In the genomic region with DNA sequence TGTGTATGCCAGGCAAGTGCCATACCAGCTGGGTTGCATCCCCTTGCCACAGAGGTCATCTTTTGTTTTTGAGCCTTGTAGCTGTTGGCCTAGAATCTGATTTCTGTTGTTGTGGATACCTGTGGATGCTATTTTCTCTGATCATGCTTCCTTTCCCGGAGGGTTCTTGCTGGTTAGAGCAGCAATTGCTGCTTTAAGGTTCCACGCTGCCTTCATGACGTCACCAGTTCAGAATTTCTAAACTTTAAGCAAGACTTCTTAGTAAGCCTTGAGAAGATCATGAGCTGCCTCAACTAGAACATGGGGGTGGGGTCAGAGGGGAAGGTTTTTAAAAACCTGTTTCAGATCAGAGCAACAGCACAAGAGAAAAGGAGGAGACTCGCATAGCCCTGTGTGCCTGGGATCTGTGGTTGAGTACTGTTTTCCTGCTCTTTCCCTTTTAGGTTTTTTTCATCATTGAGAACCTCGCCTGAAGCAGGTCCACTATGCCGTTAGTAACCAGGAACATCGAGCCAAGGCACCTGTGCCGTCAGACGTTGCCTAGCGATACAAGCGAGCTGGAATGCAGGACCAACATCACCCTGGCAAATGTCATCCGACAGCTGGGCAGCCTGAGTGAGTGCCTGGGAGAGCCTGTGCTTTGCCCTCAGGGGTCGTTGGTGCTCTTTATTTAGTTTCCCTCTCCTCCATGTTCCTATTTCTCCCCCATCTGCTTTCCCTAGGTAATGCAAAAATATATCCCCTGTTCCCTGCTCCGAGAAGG, we compare ENCODE assay signal across 8 mouse cellular contexts. TPM values are rescaled to one million over a fixed set of nuclear protein-coding genes. Genes with fewer than 3 reads are reported as not detected.
DNase-seq lines count a peak whose midpoint lies in the region; TF ChIP-seq lines count a peak whose summit lies in the region.

No protein-coding gene starts in this region.

- H3K27me3 ChIP-seq in heart, adult 2 months (ENCODE audit: control insufficient read depth, insufficient read depth, low read length) = no peaks in the 10 kb centered on the region

- DNase-seq in heart, adult 2 months = no peak
- no peak for DNase-seq in heart, adult 8-10 months (ENCODE audit: low spot score)
- peak; percentile 58 for DNase-seq in thymus, postnatal 25 days
- no peak for DNase-seq in thymus, adult 18-20 months
- DNase-seq in kidney, postnatal 14 days = peak; percentile 49
- peak; percentile 38 for DNase-seq in retina, embryonic 14.5 days (ENCODE audit: low spot score)
- no peak for DNase-seq in urinary bladder, postnatal 4 days (ENCODE audit: low spot score in 2 of 2)
- DNase-seq in urinary bladder, adult 2 months (ENCODE audit: low spot score) = no peak

- H3K4me3 ChIP-seq in heart, adult 2 months = no peak overlapping the region

- intact Hi-C loops in heart, adult 2 months (cut with DNase I) = loop anchor here (2.0 kb wide), 1 partner anchor 45 kb away; a partner anchor contains a TSS

- peak overlapping the region; percentile 55 for H3K9ac ChIP-seq in heart, adult 2 months (ENCODE audit: low read depth, low read length)

- peaks cover 14% of the 10 kb centered on the region for H3K79me2 ChIP-seq in heart, adult 2 months (replicated peaks; ENCODE audit: control insufficient read depth, insufficient read depth, low read length)

- 0 out of 2 replicates have a peak, but pooled peaks have one; percentile 11 for TF ChIP-seq EP300 in heart, adult 2 months (IDR thresholded peaks at IDR 0.05; ENCODE audit: insufficient read depth, low read depth, low read length)

- TF ChIP-seq CTCF in heart, adult 2 months (IDR thresholded peaks at IDR 0.05) = no peak

- WGBS in heart, adult 2 months = 28% methylated on average over 14 of the region's 14 CpGs

- peak overlapping the region; percentile 85 for H3K27ac ChIP-seq in heart, adult 2 months

- H3K4me1 ChIP-seq in heart, adult 2 months (ENCODE audit: control insufficient read depth, insufficient read depth, low read length) = peaks cover 47% of the 10 kb centered on the region

- TF ChIP-seq POLR2A in heart, adult 2 months (IDR thresholded peaks at IDR 0.05; ENCODE audit: insufficient read depth, low read depth, low read length) = no peak

- H3K36me3 ChIP-seq in heart, adult 2 months (ENCODE audit: control insufficient read depth, insufficient read depth, low read length) = peaks cover 51% of the 10 kb centered on the region

RNA-seq across cellular contexts. Expression of a gene that starts 35.8 kb away (rescaled TPM):
- not detected for total RNA-seq in heart, adult 2 months (2021)
- polyA plus RNA-seq in heart, adult 2 months (2012; rRNA removed) = 0.53 and 0.66 TPM in 2 replicates
- total RNA-seq in heart, adult 8-10 months (2022) = not detected
- polyA plus RNA-seq in urinary bladder, adult 2 months (2012; rRNA removed) = 1.5 and 2.1 TPM in 2 replicates

RNA-seq across cellular contexts. Expression of a gene that starts 36.2 kb away (rescaled TPM):
- under 1 TPM in 1 of 2 experiments, not detected in 1; 0.11 TPM for total RNA-seq in heart, adult 2 months (2021)
- polyA plus RNA-seq in heart, adult 2 months (2012; rRNA removed) = 0.15 and 0.37 TPM in 2 replicates
- total RNA-seq in heart, adult 8-10 months (2022) = not detected
- 0.15 and 0.36 TPM in 2 replicates for polyA plus RNA-seq in urinary bladder, adult 2 months (2012; rRNA removed)

RNA-seq across cellular contexts. Expression of a gene that starts 45.9 kb away (rescaled TPM):
- total RNA-seq in heart, adult 2 months (2021) = 10 to 100 TPM; 77.5 to 83.8 TPM
- polyA plus RNA-seq in heart, adult 2 months (2012; rRNA removed) = 34.6 and 39.7 TPM in 2 replicates
- 10 to 100 TPM; 64.1 to 87.2 (median 71.5) TPM for total RNA-seq in heart, adult 8-10 months (2022)
- 44.4 and 59.3 TPM in 2 replicates for polyA plus RNA-seq in urinary bladder, adult 2 months (2012; rRNA removed)

Comparison
In these comparisons a context has a peak if more than half of its experiments do, and no peak if none do; other contexts are left out.
1. DNase-seq: peak in thymus, postnatal 25 days (single experiment), kidney, postnatal 14 days (single experiment) and retina, embryonic 14.5 days (single experiment); none in heart, adult 2 months (0 of 2), heart, adult 8-10 months (single experiment), thymus, adult 18-20 months (0 of 2), urinary bladder, postnatal 4 days (0 of 2) and urinary bladder, adult 2 months (single experiment).